Mouse (Mus musculus) heart, postnatal 0 days (tissue): Measurements from ENCODE around the gene Dgkz. TPM values are rescaled to one million over a fixed set of nuclear protein-coding genes. Genes with fewer than 3 reads are reported as not detected.
A peak's percentile ranks its signal among the peaks of the same experiment; 100 is the strongest.

Experiments used
- ATAC-seq: fragments of 200-750 bp; cut with Nextera tagmentation; 2 replicates; pipeline ENCODE4 v1.8.0; 2017; ENCODE audit warnings: low read depth, moderate number of reproducible peaks, moderate library complexity; ENCODE audit not compliant: insufficient read depth
- DNase-seq: peaks from one replicate; pipeline ENCODE4 v3.0.0-alpha.2; 2016; ENCODE audit warnings: low spot score
- H3K27ac ChIP-seq: fragments of 300-500 bp; sonication (generic); 2 replicates; pipeline ENCODE4 v1.5.1; 2014; ENCODE audit warnings: low read depth, mild to moderate bottlenecking
- H3K27me3 ChIP-seq: fragments of 300-500 bp; sonication (generic); 2 replicates; pipeline ENCODE4 v1.6.1; 2014; ENCODE audit warnings: low read length, mixed read lengths; ENCODE audit not compliant: control insufficient read depth, insufficient read depth
- H3K36me3 ChIP-seq: fragments of 300-500 bp; sonication (generic); replicated peaks from 2 replicates; pipeline ENCODE4 v1.6.1; 2014; ENCODE audit warnings: low read length, mixed read lengths; ENCODE audit not compliant: control insufficient read depth, insufficient read depth
- H3K4me1 ChIP-seq: fragments of 300-500 bp; sonication (generic); 2 replicates; pipeline ENCODE4 v1.6.1; 2014; ENCODE audit warnings: antibody characterized with exemption; ENCODE audit not compliant: control insufficient read depth, insufficient read depth
- H3K4me2 ChIP-seq: fragments of 300-500 bp; sonication (generic); 2 replicates; pipeline ENCODE4 v1.6.1; 2014; ENCODE audit warnings: low read depth, mild to moderate bottlenecking, low read length, moderate library complexity
- H3K4me3 ChIP-seq: fragments of 300-500 bp; sonication (generic); 2 replicates; pipeline ENCODE4 v1.5.1; 2014; ENCODE audit warnings: low read depth, low read length
- H3K9ac ChIP-seq: fragments of 300-500 bp; sonication (generic); replicated peaks from 2 replicates; pipeline ENCODE4 v1.6.1; 2014; ENCODE audit warnings: low read depth, low read length, mixed read lengths
- H3K9me3 ChIP-seq: fragments of 300-500 bp; sonication (generic); replicated peaks from 2 replicates; pipeline ENCODE4 v1.6.1; 2016; ENCODE audit warnings: low read length; ENCODE audit not compliant: control insufficient read depth
- CTCF ChIP-seq: IDR thresholded peaks from 2 replicates; pipeline ENCODE4 v1.5.1; 2016; ENCODE audit warnings: antibody characterized with exemption, control low read depth, low read depth
- EP300 ChIP-seq: IDR thresholded peaks from 2 replicates; pipeline ENCODE4 v1.6.1; 2016; ENCODE audit warnings: antibody characterized with exemption, low read depth
- WGBS: fragments of 180-500 bp; shearing (Covaris S2); extraction: QIAGEN DNeasy Blood & Tissue Kit; methylation state at CpG from one replicate; pipeline ENCODE4 v1.1.7; 2014; 5-methylcytosine and 5-hydroxymethylcytosine counted together
- polyA plus RNA-seq: library from polyadenylated mRNA; unstranded; fragments of >200 nt; fragmentation: Nextera tagmentation; extraction: Ambion mirVana; gene quantifications from 2 replicates; pipeline ENCODE4 v1.2.1, GENCODE M21; 2015
- total RNA-seq: library from RNA; depleted of rRNA; stranded (reverse); fragments of >200 nt; gene quantifications from 2 replicates; pipeline ENCODE4 v1.2.3, GENCODE M21; 2014; ENCODE audit warnings: low replicate concordance

The Dgkz gene
- total and polyA plus RNA-seq, 2 experiments from 2014 or later = 26.2 to 77.9 TPM

- H3K36me3 ChIP-seq = no peaks in the 10 kb centered on the region
- H3K4me2 ChIP-seq = no peak overlapping the region
- H3K27ac ChIP-seq = no peak overlapping the region
- H3K4me3 ChIP-seq = no peak overlapping the region
- TF ChIP-seq CTCF (no peak), EP300 (no peak)
- peaks cover 12% of the 10 kb centered on the region for H3K27me3 ChIP-seq
- WGBS = 73% methylated on average over 5 of the region's 5 CpGs
- H3K9me3 ChIP-seq = no peaks in the 10 kb centered on the region
- no peak for ATAC-seq
- H3K4me1 ChIP-seq = peaks cover 28% of the 10 kb centered on the region
- no peak for DNase-seq
- no peak overlapping the region for H3K9ac ChIP-seq
Observed at GRCm38 (mm10) chr2:91980830-91981229, 5.2 kb upstream of the Dgkz start.

- Histone ChIP-seq H3K27me3 (peaks cover 18% of the 10 kb centered on the region), H3K4me3 (no peak overlapping the region), H3K27ac (no peak overlapping the region), H3K9ac (no peak overlapping the region), H3K4me1 (peaks cover 31% of the 10 kb centered on the region), H3K36me3 (no peaks in the 10 kb centered on the region), H3K4me2 (no peak overlapping the region), H3K9me3 (no peaks in the 10 kb centered on the region)
- ATAC-seq = no peak
- TF ChIP-seq CTCF (no peak), EP300 (no peak)
- no peak for DNase-seq
- WGBS = 33% methylated on average over 4 of the region's 4 CpGs
Observed at GRCm38 (mm10) chr2:91980245-91980644, 4.6 kb upstream of the Dgkz start.

- no peak overlapping the region for H3K4me2 ChIP-seq
- no peak for ATAC-seq
- H3K27ac ChIP-seq = no peak overlapping the region
- no peak for DNase-seq
- 0 out of 2 replicates have a peak overlapping the region, but pooled peaks have one; percentile 40 for H3K9ac ChIP-seq
- no peaks in the 10 kb centered on the region for H3K36me3 ChIP-seq
- H3K4me1 ChIP-seq = peaks cover 21% of the 10 kb centered on the region
- TF ChIP-seq CTCF = no peak
- TF ChIP-seq EP300 = no peak
- 7% methylated on average over 2 of the region's 2 CpGs for WGBS
- H3K27me3 ChIP-seq = peaks cover 26% of the 10 kb centered on the region
- no peak overlapping the region for H3K4me3 ChIP-seq
- H3K9me3 ChIP-seq = no peaks in the 10 kb centered on the region
Observed at GRCm38 (mm10) chr2:91978547-91978946, 2.9 kb upstream of the Dgkz start.

- Histone ChIP-seq H3K36me3 (no peaks in the 10 kb centered on the region), H3K9ac (no peak overlapping the region), H3K4me2 (no peak overlapping the region), H3K9me3 (no peaks in the 10 kb centered on the region), H3K27me3 (peaks cover 26% of the 10 kb centered on the region), H3K27ac (no peak overlapping the region), H3K4me3 (no peak overlapping the region), H3K4me1 (peaks cover 21% of the 10 kb centered on the region)
- 57% methylated on average over 4 of the region's 4 CpGs for WGBS
- ATAC-seq (no peak), DNase-seq (no peak)
- TF ChIP-seq EP300 = no peak
Observed at GRCm38 (mm10) chr2:91977960-91978359, 2.3 kb upstream of the Dgkz start.

GRCm38 (mm10) chr2:91973416-91974135 lies 2.1 kb downstream of the Dgkz start:
- no peaks in the 10 kb centered on the region for H3K9me3 ChIP-seq
- TF ChIP-seq CTCF (no peak), EP300 (no peak)

GRCm38 (mm10) chr2:91972121-91972566 lies 3.5 kb downstream of the Dgkz start:
- Histone ChIP-seq H3K4me3 (no peak overlapping the region), H3K27ac (peak overlapping the region; percentile 91), H3K4me2 (0 out of 2 replicates have a peak overlapping the region, but pooled peaks have one; percentile 41), H3K9ac (no peak overlapping the region), H3K27me3 (peaks cover 26% of the 10 kb centered on the region), H3K9me3 (no peaks in the 10 kb centered on the region), H3K36me3 (no peaks in the 10 kb centered on the region), H3K4me1 (peaks cover 38% of the 10 kb centered on the region)
- ATAC-seq (peak; percentile 5; the same call in 1 of the 2 replicates), DNase-seq (peak; percentile 60)
- TF ChIP-seq EP300 (no peak), CTCF (no peak)
- 32% methylated on average over 13 of the region's 13 CpGs for WGBS

More at GRCm38 (mm10) chr2:91973416-91974135, 2.1 kb downstream of the Dgkz start:
- Histone ChIP-seq H3K27me3 (peaks cover 26% of the 10 kb centered on the region), H3K9ac (no peak overlapping the region), H3K4me3 (no peak overlapping the region), H3K27ac (no peak overlapping the region), H3K4me1 (peaks cover 41% of the 10 kb centered on the region), H3K36me3 (no peaks in the 10 kb centered on the region), H3K4me2 (no peak overlapping the region)
- no peak for DNase-seq
- WGBS = 68% methylated on average over 7 of the region's 7 CpGs
- ATAC-seq = no peak
